Mouse (Mus musculus) liver (tissue): Measurements from ENCODE around the gene Hic1.
A peak's percentile ranks its signal among the peaks of the same experiment; 100 is the strongest.

Experiments used
- DNase-seq: peaks from one replicate; pipeline ENCODE4 v3.0.0-alpha.2; 2020; ENCODE audit warnings: mixed read lengths

The Hic1 gene

DNA sequence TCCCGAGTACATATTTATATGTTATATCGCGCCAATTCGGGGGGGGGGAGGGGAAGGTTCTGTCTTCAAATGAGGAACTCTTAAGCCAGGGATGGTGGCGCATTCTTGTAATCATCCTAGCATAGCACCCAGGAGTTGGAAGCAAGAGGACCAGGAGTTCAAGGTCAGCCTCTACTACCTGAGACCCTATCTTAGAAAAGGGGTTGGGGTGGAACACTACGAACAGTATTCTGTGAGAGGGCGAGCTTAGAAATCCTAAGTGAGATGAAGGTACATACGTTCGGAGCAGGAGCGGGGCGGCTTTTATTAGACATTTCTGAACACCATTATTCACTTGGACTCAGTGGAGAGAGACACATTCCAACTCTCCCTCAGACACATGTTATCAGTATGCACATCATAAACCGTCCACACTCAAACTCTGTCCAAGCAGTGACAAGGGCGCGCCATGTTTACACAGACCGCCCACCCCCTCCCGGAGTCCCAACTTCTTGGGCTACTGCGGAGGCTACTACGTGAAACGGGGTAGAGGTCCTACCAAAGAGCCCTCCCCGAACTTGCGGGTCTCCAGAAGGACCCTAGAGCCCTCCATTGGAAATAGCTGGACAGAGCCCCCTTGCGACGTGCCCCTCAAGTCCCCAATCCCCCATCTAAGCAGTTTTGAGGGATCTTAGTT, at the start of gene Hic1:
TSS of gene Hic1 (minus strand) at position 115 of the 676 bp plus-strand sequence.
- DNase-seq, result no peak

DNA sequence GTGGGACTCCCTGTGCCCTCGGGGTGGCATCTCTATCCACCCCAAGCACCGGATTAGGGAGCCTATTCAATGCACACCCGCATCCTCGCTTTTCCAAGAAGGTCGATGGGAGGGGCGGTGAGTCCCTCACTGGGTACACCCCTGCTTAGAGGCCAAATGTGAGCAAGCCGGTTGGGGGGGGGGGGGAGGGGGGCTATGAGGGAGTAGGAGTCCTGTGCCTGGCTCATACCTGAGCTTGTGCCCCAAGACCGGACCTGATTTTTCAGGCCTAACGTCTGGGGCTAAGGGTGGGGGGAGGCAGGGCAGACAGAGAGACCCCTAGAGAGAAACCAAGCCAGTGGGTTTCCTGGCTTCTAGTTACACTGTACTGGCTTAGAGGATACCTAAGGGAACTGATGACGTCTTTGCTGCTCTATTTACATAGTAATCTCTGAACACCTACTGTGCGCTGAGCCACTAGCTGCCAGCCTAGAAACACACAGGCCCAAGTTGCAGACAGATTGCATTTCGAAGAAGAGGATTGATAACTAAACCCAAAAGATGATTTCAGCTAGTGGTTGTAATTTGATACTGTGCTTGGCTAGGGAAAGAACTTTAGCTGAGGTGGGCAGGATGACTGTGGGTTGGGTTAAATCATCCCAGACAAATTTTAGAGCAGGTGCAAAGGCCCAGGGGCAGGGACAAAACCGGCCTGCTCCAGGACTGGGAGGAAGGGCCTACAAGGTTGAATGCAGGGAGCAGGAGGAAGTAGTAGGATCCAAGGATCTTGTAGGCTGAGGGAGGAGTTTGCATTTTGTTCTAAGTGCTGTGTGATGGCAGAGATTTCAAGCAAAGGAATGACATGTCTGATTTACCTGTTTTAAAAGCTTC, 45.0 kb upstream of the Hic1 start:
- DNase-seq, result no peak

- peak; percentile 74 for DNase-seq
Observed at GRCm38 (mm10) chr11:75213372-75214080, 44.2 kb upstream of the Hic1 start.

- DNase-seq, result no peak
Observed at GRCm38 (mm10) chr11:75212876-75213275, 43.6 kb upstream of the Hic1 start.

- no peak for DNase-seq
Observed at GRCm38 (mm10) chr11:75212031-75212667, 42.8 kb upstream of the Hic1 start.

GRCm38 (mm10) chr11:75210755-75211154, 41.4 kb upstream of the Hic1 start:
- no peak for DNase-seq

DNA sequence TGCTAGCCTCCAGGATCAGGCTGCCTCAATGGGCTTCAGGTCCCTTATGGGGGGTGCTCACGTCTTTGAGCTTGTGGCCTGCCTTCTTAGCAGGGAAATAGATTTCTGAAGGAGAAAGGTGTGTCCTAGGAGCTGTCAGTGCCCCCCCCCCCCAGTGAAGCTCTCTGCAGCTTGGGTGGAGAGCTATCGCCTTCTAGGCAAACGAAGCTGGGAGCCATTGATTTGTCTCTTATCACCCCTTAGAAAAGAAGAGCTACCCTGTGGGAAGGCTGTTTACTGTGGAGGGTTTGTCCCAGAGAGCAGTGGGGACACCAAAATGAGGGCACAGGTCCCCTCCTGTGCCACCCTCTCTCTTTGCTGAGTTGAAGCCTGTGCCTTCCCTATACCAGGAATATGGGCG, 40.8 kb upstream of the Hic1 start:
- DNase-seq, result peak; percentile 84

DNA sequence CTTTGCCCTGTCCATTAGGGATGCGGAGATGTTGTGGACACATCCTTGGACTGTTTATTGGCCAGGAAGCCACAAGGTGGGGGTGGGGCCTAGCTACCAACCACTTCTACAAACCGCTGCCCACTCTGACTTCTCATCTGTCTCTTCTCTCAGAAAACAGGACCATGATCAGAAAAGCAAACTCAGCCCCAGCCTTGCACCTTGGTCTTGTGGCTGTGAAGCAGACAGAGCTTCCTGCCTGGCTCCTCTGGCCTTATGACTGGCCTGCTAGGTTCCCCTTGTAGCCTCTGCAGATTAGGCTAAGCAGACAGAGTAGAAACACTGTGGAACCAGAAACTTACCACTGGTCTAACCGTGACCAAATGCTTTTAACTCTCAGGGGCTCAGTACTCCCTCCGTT, 40.0 kb upstream of the Hic1 start:
- DNase-seq, result no peak

- DNase-seq, result no peak
Observed at GRCm38 (mm10) chr11:75206347-75206746, 37.0 kb upstream of the Hic1 start.

DNA sequence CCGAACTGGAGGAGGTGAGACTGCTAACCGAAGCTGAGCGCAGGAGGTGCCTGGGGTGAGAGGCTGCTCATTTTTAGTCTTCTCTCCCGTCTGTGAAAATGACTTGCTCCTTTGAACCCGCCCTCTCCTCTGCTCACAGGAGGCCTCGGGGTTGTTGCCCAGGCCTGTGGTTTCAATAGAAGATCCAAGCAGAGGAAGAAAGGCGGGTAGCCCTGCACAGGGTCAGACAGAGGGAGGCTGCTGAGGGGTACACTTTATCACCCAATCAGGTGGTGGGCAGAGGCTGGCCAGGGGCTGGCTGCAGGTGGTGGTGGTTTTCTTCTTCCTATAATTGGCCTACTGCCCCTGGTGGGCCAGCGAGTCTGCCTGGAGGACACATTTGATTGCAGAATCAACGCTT, 35.2 kb upstream of the Hic1 start:
- DNase-seq, result no peak

DNA sequence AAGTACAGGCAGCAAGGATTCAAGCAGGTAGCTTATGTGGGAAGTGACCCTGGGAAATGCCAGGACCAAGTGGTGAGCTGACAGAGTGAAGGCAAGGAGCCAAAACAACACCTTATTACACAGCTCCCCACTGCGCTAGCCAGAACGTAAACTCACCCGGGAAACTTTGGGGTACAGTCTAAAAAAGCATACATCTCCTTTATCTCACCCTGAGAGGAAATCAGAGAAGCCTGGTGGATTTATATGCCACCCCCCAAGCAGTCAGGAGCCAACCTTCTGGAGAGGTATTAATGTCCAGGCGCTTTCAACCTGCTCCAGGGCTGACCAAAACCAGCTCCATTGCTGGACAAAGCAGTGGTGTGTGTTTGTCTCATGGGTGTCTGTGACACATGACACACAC, 34.6 kb upstream of the Hic1 start:
- DNase-seq, result no peak

DNA sequence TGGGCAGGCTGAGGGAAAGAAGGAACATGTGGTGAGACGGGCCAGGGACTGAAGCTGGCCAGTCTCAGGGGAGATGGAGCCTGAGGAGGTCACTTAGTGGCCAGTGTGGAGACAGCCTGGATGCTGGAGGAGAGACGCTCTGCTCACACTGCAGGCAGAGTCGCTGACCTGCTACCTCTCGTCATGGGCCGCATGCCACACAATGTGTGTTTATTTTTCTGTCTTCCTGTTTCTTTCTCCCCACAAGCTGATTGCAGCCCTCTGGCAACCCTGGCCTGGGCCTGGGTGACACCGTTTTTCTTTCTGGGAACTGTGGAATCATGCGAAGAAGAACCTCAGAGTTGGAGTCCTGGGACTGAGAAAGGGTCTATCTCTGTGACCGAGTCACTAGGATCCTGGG, 32.4 kb upstream of the Hic1 start:
- no peak for DNase-seq

DNA sequence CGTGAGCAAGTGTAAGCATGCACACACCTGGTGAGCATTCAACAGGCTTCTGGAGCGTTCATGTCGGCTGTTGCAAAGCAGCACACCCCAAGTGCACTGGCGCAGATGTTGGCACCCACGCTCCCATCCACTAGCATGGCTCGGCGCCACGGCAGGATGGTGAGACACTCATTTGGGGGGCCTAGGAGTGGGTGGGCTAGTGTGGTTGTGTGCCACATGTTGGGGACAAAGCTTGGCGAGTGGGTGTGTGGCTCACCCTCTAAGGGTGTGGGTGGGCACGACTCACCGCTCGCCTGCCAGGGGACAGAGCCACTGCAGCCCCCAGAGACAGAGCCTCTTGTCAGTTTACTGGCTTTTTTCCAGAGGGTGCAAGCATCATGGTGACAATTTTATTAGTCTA, 31.6 kb upstream of the Hic1 start:
- DNase-seq, result no peak

- no peak for DNase-seq
Observed at GRCm38 (mm10) chr11:75199951-75200350, 30.6 kb upstream of the Hic1 start.

DNA sequence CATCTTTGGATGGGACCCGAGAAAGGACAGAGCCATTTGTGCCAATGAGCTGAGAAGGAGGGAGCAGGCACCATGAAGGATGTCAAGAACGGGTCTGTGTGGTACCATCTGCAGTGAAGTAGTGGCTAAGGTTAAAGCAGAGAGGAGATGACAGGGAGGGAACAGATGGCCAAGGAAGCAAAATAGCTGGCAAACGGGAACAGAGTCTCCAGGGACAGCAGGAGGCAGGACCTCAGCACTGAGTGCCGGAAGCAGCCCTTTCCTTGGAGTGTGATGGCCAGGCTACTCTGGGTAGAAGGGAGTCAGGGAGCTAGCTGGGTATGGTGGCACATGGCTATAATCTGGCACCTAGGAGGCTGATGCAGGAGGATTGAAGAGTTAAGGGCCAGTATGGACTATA, 29.5 kb upstream of the Hic1 start:
- DNase-seq, result no peak

DNA sequence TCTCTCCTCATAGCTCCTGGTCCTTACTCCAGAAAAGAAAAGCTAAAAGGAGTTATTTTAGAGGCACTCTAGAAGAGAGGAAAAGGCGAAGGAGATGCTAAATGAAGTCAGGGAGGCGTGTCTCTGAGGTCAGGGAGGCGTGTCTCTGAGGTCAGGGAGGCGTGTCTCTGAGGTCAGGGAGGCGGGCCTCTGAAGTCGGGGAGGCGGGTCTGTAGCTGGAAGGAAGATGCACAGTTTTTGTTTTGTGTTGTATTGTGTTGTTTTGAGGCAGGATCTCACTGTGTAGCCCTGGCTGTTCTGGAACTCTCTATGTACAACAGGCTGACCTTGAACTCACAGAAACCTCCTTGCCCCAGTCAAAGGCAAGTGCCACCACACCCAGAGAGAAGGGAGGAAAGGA, 28.6 kb upstream of the Hic1 start:
- no peak for DNase-seq

GRCm38 (mm10) chr11:75196131-75196530, 26.8 kb upstream of the Hic1 start:
- no peak for DNase-seq

DNA sequence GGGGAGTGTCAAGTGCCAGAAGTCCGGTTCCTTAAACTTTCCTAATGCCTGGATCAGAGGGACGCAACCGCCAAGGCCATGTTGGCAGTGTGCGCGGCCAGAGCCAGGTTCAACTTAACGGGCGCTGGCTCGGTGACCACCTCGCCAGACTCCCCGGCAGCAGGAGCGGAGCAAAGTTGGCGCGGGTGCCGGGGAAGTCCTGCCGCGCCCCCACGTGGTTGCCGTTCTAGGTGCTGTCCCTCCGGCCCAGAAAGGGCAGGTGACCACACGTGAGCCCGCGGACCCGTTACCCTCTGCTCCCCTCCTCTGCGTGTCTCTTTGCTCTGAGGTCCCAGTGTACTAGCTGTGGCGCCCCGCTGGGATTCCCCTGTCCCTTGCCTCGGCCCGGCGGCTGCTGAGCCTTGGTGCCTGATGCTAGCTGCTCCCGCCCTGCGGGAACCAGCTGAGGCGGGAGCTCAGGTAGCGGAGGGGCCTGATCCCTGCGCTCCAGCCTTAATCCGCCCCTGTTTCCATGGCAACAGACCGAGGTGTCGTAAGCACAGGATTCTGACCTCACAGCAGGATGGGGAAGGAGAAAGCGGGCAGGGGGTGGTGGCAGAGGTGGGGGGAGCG, 25.6 kb upstream of the Hic1 start:
- DNase-seq, result peak; percentile 53

DNA sequence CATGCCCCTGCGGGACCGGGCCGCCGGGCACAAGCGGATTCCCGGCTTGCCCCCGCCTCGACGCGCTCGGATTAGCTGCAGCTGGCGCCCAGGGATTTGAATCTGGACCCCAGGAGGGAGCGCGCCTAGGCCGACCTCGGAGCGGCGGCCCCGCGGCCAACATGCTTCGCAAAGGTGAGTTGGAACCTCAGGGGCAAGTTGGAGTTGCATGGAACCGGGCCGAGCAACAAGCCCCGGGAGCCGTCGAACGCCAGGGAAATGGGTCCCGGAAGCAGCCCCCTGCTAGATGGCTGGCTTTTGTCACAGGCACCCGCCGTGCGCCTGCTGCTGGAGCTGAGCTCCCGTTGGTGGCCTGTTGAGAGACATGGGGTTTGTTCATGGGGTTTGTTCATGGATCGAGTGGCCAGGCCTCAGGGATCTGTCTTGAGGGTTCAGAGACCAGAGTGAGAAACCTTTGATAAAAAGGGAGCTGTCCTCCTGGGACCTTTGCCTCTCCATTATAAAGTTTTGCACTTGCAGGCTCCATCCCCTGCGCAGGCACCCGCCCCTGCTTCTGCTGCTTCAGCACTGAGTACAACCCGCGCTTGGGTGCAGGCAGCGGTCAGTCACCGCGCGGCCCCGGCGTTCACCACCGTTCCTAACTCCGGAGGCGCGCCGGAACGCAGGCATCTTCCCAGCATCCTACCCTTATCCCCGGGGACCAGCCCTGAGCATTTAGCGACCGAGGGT, 25.0 kb upstream of the Hic1 start:
- no peak for DNase-seq

DNA sequence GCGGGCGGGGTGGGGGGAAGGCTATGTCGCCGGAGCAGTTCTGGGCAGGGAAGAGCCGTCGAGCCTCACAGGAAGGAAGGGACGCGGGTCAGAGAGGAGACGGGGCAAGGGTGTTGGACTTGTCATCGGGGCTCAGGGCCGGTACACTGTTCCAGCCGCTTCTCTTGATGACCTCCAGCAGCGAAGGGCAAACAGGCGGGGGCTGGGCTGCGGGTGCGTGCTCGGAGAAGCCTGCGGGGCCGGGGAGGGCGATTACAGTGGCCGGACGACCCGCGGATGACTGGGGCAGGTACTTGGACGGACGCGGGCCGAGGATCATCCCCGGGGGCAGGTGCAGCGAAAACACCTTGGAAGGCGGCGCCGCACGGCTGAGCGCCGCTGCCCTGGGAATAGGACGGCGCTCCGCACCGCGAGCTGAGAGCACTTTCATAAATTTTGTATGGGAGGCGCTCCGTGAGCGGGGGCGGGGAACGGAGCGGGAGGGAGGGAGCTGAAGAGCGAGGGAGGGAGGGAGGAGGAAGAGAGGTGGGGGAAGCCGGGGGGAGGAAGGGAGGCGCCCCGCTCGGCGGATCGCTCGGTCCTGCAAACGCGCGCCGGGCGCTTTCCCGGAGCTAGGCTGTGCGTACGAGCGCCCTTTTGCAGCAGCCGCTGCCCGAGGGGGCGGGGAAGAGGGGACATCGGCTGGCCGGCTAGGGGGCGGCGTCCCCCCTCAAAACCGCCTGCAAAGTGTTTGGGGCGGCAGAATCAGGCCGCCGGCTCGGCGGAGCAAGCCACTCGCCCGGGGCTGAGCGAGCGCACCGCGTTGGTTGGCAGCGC, 24.1 kb upstream of the Hic1 start, which contains the start of gene Rtn4rl1:
TSS of gene Rtn4rl1 (plus strand) at position 528 of the 816 bp plus-strand sequence.
- peak; percentile 60 for DNase-seq
